Comparison of ENCODE assay signal across 10 mouse cellular contexts in the genomic region with DNA sequence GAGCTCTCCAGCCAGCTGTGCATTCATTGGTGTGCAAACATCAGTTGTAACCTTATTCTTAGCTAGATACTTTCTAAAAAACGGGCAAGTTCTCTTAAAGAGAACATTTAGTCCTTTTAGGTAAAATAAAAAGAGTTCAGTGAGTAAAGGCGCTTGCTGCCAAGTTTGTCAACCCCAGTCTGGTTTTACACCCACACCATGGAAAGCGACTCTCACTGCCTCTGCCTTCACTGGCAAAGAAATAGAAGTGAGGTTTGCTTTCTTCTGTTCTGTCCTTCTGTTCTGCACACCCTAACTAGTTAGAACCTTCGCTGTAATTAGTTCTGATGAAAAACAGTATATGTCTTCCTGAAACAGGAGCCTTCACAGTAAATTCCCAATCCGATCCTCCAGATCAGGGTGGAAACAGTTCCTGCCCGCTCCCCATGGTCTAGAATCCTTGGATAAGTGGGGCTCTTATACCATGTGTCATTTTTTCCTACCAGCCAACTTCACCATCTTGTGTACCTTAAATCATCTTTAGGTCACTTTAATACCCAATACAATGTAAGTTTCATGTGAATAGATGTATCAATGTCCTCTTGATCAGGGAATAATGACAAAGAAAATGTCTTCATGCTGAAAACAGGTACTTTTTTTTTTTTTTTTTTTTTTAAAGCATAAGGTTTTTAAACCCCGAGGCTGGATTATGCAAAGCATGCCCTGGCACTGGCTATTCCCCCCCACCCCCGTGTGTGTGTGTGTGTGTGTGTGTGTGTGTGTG. TPM values are rescaled to one million over a fixed set of nuclear protein-coding genes. Genes with fewer than 3 reads are reported as not detected.
DNase-seq lines count a peak whose midpoint lies in the region; ATAC-seq and TF ChIP-seq lines count a peak whose summit lies in the region.
"Had no signal": no experiment of that assay in that cellular context is flagged by ENCODE, and none has a peak within 500 bp of the region (broad histone marks: within the 10 kb centered on the region; RNA-seq: fewer than 3 reads in every experiment).

No protein-coding gene starts in this region.

- peaks cover 22% of the 10 kb centered on the region for H3K27me3 ChIP-seq in forebrain, embryonic 10.5 days (ENCODE audit: poor library complexity, severe bottlenecking)
- H3K27me3 ChIP-seq in forebrain, postnatal 0 days (ENCODE audit: insufficient read depth, low read length), result no peaks in the 10 kb centered on the region; the same call in 1 of the 2 replicates
- H3K27me3 ChIP-seq in liver, embryonic 15.5 days, result no peaks in the 10 kb centered on the region

- H3K9ac ChIP-seq in forebrain, postnatal 0 days, result no peak overlapping the region
- H3K9ac ChIP-seq in liver, embryonic 15.5 days, result no peak overlapping the region

- 65% methylated on average over 8 of the region's 8 CpGs for WGBS in forebrain, embryonic 10.5 days
- WGBS in forebrain, postnatal 0 days, result 55% methylated on average over 8 of the region's 8 CpGs
- 62% methylated on average over 8 of the region's 8 CpGs for WGBS in liver, embryonic 15.5 days (ENCODE audit: insufficient replicate concordance)

- no peak for TF ChIP-seq CTCF in forebrain, postnatal 0 days (IDR thresholded peaks at IDR 0.05; ENCODE audit: low read depth)

- ATAC-seq in forebrain, postnatal 0 days, result no peak
- ATAC-seq in liver, embryonic 15.5 days (ENCODE audit: insufficient read depth), result no peak
- ATAC-seq in inflammation-experienced regulatory T-cells, adult 6 months, result no peak

- H3K4me3 ChIP-seq in forebrain, embryonic 10.5 days, result peak overlapping the region; percentile 96; the same call in 1 of the 2 replicates
- no peak overlapping the region for H3K4me3 ChIP-seq in forebrain, postnatal 0 days (ENCODE audit: low read depth, low read length)
- no peak overlapping the region for H3K4me3 ChIP-seq in brown adipose tissue, adult 24 weeks (ENCODE audit: insufficient read depth, low read depth, low read length)
- peak overlapping the region; percentile 30 for H3K4me3 ChIP-seq in liver, embryonic 15.5 days (replicated peaks)

- no peak overlapping the region for H3K4me2 ChIP-seq in forebrain, postnatal 0 days (ENCODE audit: low read depth)
- H3K4me2 ChIP-seq in liver, embryonic 15.5 days, result peak overlapping the region; percentile 63

- peaks cover 26% of the 10 kb centered on the region for H3K36me3 ChIP-seq in forebrain, embryonic 10.5 days (replicated peaks)
- H3K36me3 ChIP-seq in forebrain, postnatal 0 days (ENCODE audit: insufficient read depth), result peaks cover 8% of the 10 kb centered on the region; the same call in 1 of the 2 replicates
- H3K36me3 ChIP-seq in liver, embryonic 15.5 days (replicated peaks), result peaks cover 21% of the 10 kb centered on the region

- peaks cover 71% of the 10 kb centered on the region for H3K4me1 ChIP-seq in forebrain, embryonic 10.5 days
- 0 out of 2 replicates have a peak, but pooled peaks cover 4% of the 10 kb centered on the region for H3K4me1 ChIP-seq in forebrain, postnatal 0 days (ENCODE audit: insufficient read depth)
- peaks cover 24% of the 10 kb centered on the region for H3K4me1 ChIP-seq in brown adipose tissue, adult 24 weeks (ENCODE audit: control insufficient read depth, insufficient read depth, insufficient read length, low read length)
- peaks cover 76% of the 10 kb centered on the region for H3K4me1 ChIP-seq in liver, embryonic 15.5 days (replicated peaks)

- H3K27ac ChIP-seq in forebrain, embryonic 10.5 days, result peak overlapping the region; percentile 97
- H3K27ac ChIP-seq in forebrain, postnatal 0 days (ENCODE audit: low read depth, low read length), result no peak overlapping the region
- peak overlapping the region; percentile 18; the same call in 1 of the 2 replicates for H3K27ac ChIP-seq in brown adipose tissue, adult 24 weeks (replicated peaks; ENCODE audit: low read depth, low read length)
- H3K27ac ChIP-seq in liver, embryonic 15.5 days (replicated peaks), result peak overlapping the region; percentile 73; the same call in 1 of the 2 replicates

- H3K9me3 ChIP-seq in forebrain, embryonic 10.5 days, result no peaks in the 10 kb centered on the region
- no peaks in the 10 kb centered on the region for H3K9me3 ChIP-seq in forebrain, postnatal 0 days (ENCODE audit: low read length)
- no peaks in the 10 kb centered on the region for H3K9me3 ChIP-seq in liver, embryonic 15.5 days (replicated peaks)

- DNase-seq in forebrain, embryonic 10.5 days (ENCODE audit: extremely low spot score, low spot score), result no peak
- DNase-seq in forebrain, postnatal 0 days, result no peak
- peak; percentile 62 to 72 for DNase-seq in layer of hippocampus, adult 8-10 months (ENCODE audit: low spot score in 2 of 2)
- no peak for DNase-seq in layer of hippocampus, postnatal 36 days
- DNase-seq in adrenal gland, adult 8-10 months, result no peak
- DNase-seq: adrenal gland, postnatal 10 days had no signal

RNA-seq across cellular contexts. Expression of a gene that starts 1.1 kb away (rescaled TPM):
- 31.6 and 33.1 TPM in 2 replicates for polyA plus RNA-seq in forebrain, embryonic 10.5 days (2016; fragmentation: Nextera tagmentation; extraction: Ambion mirVana)
- total RNA-seq in forebrain, postnatal 0 days (2014; rRNA removed), result 88.0 and 127 TPM in 2 replicates
- 50.6 and 68.5 TPM in 2 replicates for polyA plus RNA-seq in forebrain, postnatal 0 days (2015; fragmentation: Nextera tagmentation; extraction: Ambion mirVana)
- total RNA-seq in layer of hippocampus, adult 8-10 months (2022), result 10 to 100 TPM; 28.6 to 30.4 (median 29.5) TPM
- total RNA-seq in layer of hippocampus, postnatal 36 days (2021), result 10 to 100 TPM; 37.4 to 38.0 TPM
- polyA plus RNA-seq in brown adipose tissue, adult 24 weeks (2012; ENCODE audit: insufficient read depth, insufficient read length, missing spikeins), result 29.8 and 38.4 TPM in 2 replicates
- polyA plus RNA-seq in liver, embryonic 15.5 days (2015; fragmentation: Nextera tagmentation; extraction: Ambion mirVana), result 33.1 and 33.9 TPM in 2 replicates
- 10 to 100 TPM; 26.1 to 36.2 (median 29.8) TPM for total RNA-seq in adrenal gland, adult 8-10 months (2022)
- 10 to 100 TPM; 10.4 to 14.6 (median 10.6) TPM for polyA plus RNA-seq in inflammation-experienced regulatory T-cells, adult 6 months (2017; shearing (Covaris generic))

RNA-seq across cellular contexts. Expression of a gene that starts 19.9 kb away (rescaled TPM):
- polyA plus RNA-seq in forebrain, embryonic 10.5 days (2016; fragmentation: Nextera tagmentation; extraction: Ambion mirVana), result 5.5 and 5.7 TPM in 2 replicates
- 92.7 and 105 TPM in 2 replicates for total RNA-seq in forebrain, postnatal 0 days (2014; rRNA removed)
- 47.3 and 56.7 TPM in 2 replicates for polyA plus RNA-seq in forebrain, postnatal 0 days (2015; fragmentation: Nextera tagmentation; extraction: Ambion mirVana)
- 100 to 1,000 TPM; 220 to 248 (median 241) TPM for total RNA-seq in layer of hippocampus, adult 8-10 months (2022)
- total RNA-seq in layer of hippocampus, postnatal 36 days (2021), result 100 to 1,000 TPM; 212 to 247 TPM
- 0.67 TPM in 1 of 2 replicates, not detected in the other for polyA plus RNA-seq in brown adipose tissue, adult 24 weeks (2012; ENCODE audit: insufficient read depth, insufficient read length, missing spikeins)
- polyA plus RNA-seq in liver, embryonic 15.5 days (2015; fragmentation: Nextera tagmentation; extraction: Ambion mirVana), result 1.0 and 1.4 TPM in 2 replicates
- total RNA-seq in adrenal gland, adult 8-10 months (2022), result 10 to 100 TPM in 2 of 4 experiments, 1 to 10 TPM in 2; 4.8 to 16.9 (median 9.3) TPM
- 10 to 100 TPM in 1 of 3 experiments, 1 to 10 TPM in 2; 3.0 to 15.1 (median 8.5) TPM for polyA plus RNA-seq in inflammation-experienced regulatory T-cells, adult 6 months (2017; shearing (Covaris generic))

RNA-seq across cellular contexts. Expression of a gene that starts 33.3 kb away (rescaled TPM):
- 0.16 and 0.24 TPM in 2 replicates for polyA plus RNA-seq in forebrain, embryonic 10.5 days (2016; fragmentation: Nextera tagmentation; extraction: Ambion mirVana)
- not detected in 2 replicates for total RNA-seq in forebrain, postnatal 0 days (2014; rRNA removed)
- polyA plus RNA-seq in forebrain, postnatal 0 days (2015; fragmentation: Nextera tagmentation; extraction: Ambion mirVana), result not detected in 2 replicates
- total RNA-seq in layer of hippocampus, adult 8-10 months (2022), result under 1 TPM in 1 of 4 experiments, not detected in 3; 0.14 TPM
- total RNA-seq in layer of hippocampus, postnatal 36 days (2021), result not detected
- not detected in 2 replicates for polyA plus RNA-seq in brown adipose tissue, adult 24 weeks (2012; ENCODE audit: insufficient read depth, insufficient read length, missing spikeins)
- not detected in 2 replicates for polyA plus RNA-seq in liver, embryonic 15.5 days (2015; fragmentation: Nextera tagmentation; extraction: Ambion mirVana)
- total RNA-seq in adrenal gland, adult 8-10 months (2022), result under 1 TPM in 1 of 4 experiments, not detected in 3; 0.11 TPM
- polyA plus RNA-seq in inflammation-experienced regulatory T-cells, adult 6 months (2017; shearing (Covaris generic)), result not detected
- total RNA-seq: adrenal gland, postnatal 10 days; left cerebral cortex, adult 8-10 months had no signal

Comparison
In these comparisons a context has a peak if more than half of its experiments do, and no peak if none do; other contexts are left out.
1. DNase-seq: peak in layer of hippocampus, adult 8-10 months (2 of 2); none in forebrain, embryonic 10.5 days (single experiment), forebrain, postnatal 0 days (single experiment), layer of hippocampus, postnatal 36 days (0 of 2) and adrenal gland, adult 8-10 months (single experiment).
2. H3K4me3 ChIP-seq: peak in forebrain, embryonic 10.5 days (single experiment) and liver, embryonic 15.5 days (single experiment); none in forebrain, postnatal 0 days (single experiment) and brown adipose tissue, adult 24 weeks (single experiment).